Mouse (Mus musculus): ENCODE results near the gene Slc4a3.

The Slc4a3 gene

DNA sequence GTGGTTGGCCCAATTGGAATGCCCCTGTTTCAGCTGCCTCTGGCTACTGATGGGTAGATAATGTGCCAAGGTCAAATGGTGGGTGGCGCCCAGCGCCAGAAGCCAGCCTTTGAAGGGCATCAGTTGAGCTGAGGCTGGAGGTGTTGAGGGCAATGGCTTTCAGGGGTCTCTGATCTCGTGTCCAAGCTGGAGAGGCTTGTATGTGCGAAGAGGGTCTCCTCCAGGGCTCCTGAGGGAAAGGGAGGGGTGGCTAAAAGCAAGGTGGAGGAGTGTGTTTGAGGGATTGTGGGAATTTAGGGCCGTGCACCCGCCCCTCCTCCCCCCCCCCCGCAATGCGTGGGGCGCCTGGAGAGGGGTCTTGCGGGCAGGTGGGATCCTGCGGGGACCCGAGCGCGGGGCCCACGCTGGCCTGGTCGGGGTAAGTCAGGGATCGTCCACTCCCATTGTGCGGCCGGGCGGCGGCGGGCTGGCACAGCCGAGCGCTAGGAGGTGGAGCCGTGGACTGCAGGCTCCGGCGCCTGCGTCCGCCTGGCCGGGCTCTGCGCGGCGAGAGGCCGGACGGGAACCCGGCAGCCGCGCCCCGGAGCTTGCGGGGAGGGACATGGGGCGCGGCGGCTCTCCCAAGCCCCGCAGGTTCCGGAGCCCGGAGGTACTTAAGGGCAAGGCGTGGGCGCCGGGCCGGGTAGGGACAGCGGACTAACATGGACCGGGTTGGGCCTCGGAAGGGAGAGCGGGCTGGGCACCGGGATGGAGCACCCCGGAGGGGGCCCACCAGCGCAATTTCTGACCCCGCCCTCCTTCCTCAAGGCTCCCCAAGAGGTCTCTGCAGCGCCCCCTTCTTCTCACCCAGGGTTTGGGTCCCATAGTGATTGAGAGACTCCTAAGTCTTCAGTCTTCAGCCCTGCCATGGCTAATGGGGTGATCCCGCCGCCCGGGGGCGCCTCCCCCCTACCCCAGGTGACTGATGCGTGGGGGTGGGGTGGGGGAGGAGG is at the start of gene Slc4a3:
Slc4a3 (plus strand) TSS at position 302 of the 992 bp plus-strand sequence.
- DNase-seq (ENCODE audit: low spot score), result peak; percentile 78

DNA sequence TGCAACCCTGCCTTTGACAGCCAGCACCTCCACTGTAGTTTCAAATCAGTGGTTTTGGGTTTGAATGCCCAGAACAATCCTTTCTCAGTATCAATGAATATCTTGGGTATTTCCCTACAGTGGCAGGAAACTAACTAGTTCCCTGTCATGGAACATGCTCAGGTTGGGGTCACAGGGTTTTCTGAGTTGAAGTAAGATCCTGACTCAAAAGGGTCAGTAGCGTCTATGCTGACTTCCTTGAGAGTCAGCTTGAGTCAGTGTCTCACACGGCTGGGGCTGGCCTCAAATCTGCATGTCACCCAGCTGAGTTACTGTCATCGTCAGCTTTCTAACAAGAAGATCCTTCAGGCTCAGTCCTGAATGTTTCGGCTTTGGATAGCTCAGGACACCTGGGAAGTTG is 47.2 kb upstream of the Slc4a3 start:
- no peak for DNase-seq (ENCODE audit: low spot score)

DNA sequence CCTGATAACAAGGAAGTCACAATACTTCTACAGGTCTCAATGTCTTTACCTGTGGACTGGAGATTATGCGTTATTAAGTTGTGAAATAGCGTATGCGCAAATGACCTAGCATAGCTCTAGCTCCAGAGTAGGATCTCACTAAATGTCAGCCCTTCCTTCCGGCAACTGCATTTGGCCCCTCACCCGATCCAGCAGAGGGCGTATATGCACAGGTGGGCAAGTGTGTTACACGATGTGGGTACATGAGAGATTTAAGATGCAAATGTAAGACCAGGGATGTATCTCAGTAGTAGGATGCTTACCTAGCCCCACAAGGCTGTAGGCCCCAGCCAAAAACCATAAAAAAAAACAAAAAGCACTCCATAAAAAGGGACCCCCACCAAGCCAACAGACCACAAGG is 46.6 kb upstream of the Slc4a3 start:
- no peak for DNase-seq (ENCODE audit: low spot score)

DNA sequence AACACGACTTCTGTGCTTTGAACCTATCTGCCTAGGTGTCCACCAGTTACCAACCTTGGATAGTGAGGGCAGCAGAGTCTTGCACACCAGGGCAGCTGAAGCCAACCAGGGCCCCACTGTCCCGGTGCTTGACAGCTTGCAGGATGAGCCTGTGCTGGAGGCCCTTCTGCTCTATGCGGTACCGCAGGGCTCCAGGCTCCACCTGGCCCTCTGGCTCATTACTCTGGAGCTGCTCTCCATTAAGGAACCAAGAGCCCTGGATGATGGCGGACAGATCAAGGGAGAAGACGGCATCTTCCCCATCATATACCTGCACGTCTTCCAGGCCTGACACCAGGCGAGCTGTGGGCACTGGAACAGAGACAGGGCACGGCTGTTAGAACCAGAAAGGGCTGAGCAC is 44.2 kb upstream of the Slc4a3 start:
- DNase-seq (ENCODE audit: low spot score), result no peak

DNA sequence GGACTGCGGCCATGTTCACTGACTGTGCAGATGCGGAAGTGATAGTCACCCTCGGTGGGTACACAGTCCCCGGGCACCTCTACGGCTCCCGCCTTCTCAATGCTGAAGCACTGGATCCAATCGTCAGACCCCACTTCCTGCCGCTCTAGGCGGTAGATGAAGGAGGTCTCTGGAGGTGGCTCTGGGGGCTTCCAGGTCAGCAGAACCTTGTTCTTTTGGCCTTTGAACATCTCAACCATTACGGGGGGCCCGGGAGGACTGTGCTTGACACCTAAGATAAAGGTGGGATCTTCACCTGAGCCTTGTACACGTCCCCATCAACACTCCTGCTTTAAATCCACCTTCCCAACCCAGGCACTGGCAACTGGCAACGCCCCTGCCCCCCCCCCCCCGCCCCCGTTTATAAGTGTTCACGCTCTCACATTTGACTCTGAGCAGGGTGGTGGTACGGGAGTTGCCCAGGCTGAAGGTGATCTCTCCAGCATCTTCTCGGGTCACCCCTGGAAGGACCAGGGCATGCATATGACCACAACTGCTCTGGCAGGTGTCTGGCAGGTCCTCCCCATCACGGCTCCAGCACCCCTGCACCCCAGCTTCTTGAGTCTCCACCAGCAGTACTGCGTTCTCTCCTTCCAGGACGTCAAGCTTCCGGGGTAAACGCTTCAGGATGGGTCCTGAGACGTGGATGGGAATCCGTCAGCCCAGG is 43.0 kb upstream of the Slc4a3 start:
- DNase-seq (ENCODE audit: low spot score), result no peak

DNA sequence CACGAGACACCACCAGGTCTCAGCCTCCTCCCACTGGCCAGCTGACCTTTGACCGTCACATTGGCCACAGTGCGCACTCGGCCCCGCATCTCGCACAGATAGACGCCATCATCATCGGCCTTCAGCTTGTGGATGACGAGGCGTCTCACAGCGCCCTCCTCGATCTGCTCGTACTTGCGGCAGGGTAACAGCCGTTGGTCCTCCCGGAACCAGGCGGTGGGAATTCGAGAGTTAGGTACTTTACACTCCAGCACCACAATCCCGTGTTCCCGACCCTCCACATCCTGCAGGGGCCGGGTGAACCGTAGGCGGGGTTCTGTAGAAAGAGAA is 42.5 kb upstream of the Slc4a3 start:
- no peak for DNase-seq (ENCODE audit: low spot score)

DNA sequence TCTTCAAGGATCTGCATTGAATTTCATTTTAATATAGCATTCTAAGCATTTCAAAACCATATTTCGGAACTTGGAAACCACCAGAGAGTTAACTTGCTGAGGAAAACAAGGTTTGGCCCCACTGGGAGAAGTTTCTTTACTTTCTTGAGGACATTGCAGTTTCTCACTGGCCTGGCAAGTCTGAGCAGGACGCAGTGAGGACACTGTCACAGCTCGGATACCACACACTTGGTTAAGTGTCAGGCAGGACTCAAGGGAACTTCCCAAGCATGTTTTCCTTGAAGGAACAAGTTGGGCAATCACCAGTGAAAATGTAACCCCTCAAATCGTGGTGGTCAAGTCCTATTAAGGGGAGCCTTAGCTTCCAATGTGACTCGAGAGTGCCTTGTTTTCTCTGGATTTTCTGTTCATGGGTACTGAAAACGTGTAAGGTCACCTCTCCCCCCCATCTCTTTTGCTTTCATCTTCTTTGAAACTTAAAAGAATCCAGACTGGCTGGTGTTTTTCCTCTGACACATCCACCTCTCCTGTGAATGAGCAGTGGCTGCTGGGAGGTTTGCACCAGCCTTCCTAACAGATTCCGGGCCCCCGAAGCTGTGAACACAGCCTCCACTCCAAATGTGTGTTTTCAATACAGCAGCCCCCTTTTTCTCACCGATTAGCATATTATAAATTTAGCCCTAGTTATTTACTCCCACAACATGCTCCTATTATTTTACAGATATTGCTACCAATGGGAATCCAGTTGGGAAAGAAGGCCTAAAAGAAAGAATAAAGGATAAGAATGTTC is 41.6 kb upstream of the Slc4a3 start:
- DNase-seq (ENCODE audit: low spot score), result no peak

DNA sequence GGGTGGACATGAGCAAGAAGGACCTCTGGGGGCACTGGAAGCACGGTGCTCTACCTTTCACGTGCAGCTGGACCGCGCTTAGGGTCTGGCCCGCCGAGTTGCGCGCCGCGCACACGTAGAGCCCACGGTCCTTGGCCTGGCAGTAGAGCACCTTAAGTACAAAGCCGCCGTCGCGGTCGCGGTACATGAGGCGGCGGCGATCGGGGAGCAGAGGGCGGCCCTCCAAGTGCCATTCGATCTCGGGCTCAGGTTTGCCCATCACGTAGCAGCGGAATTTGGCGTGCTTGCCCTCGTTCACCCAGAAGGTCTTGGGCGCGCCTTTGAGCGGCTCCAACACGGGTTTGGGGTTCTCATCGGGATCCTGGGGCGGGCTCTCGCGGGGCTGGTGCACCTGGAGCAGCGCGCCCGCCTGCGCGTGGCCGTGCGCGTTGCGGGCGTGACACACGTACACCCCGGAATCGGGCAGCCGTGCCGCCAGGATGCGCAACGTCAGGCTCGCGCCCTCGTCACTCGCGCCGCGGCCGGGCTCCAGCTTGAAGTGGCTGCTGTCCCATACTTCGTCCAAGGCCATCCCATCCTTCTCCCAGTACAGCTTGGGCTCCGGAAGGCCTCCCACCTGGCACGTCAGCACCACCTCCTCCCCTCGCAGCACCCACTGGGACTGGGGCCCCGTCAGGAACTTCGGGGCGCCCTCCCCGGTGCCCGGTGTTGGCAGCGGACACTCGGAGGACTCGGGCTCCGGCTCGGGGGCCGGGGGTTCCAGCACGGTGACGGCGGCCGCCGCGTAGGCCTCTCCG is 40.7 kb upstream of the Slc4a3 start:
- peak; percentile 66 for DNase-seq (ENCODE audit: low spot score)

DNA sequence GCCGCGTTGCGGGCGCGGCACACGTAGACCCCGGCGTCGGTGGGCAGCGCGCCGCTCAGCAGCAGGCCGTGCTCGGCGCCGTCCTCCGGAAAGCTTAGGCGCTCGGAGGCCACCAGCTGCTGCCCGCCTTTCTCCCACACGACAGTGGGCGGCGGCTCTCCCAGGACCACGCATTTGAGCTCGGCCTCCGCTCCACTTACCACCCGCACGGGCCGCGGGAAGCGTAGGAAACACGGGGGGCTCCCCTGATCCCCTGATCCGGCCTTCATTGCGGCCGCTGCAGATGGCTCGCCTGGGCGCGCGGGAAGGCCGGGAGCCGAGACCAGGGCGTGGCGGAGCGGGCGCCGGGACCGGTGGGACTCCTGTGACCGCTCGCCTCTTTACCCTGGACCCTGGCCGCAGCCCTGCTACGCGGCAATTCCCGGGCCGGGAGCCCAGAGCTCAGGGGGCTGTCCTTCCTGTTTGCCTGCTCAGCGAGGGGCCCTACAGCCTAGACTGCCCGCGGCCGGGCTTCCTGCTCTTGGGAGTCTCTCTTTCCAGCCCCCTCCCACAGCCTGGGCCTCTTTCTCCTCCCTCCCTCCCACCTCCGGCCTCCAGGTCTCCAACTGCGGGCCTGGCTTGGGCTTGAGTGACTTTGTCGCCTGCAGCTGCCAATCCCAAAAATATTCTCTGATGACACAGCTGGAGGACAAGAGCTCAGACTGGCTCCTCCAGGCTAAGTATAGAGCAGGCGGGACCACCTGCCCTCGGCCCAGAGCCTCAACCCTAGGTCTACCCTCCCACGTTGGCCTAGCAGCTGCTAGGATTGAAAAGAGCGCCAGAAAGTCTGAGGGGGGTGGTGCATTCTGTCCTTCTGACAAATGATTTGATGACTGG is 39.9 kb upstream of the Slc4a3 start, which contains the start of gene Obsl1:
Obsl1 (minus strand) TSS at position 497 of the 876 bp plus-strand sequence.
- peak; percentile 90 for DNase-seq (ENCODE audit: low spot score)

DNA sequence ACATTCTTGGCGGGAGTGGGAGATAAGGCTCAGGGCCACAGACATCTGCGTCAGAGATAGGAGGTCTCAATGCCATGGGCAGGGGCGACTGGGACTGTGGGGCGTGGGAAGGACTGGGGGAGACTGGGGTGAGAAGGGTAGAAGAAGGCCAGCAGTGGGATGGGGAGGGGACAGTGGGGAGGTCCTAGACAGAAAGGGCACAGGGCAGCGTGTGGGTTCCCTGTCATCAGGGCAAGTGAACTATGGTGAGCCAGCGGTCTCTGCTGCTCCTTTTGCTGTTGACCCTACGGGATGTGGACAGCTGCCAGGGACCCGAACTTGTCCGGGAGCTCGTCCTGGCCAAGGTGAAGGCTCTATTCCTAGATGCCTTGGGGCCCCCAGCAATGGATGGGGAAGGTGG is 39.1 kb upstream of the Slc4a3 start, which contains the start of gene Inha:
Inha (plus strand) TSS at position 72 of the 400 bp plus-strand sequence.
- DNase-seq (ENCODE audit: low spot score), result no peak

DNA sequence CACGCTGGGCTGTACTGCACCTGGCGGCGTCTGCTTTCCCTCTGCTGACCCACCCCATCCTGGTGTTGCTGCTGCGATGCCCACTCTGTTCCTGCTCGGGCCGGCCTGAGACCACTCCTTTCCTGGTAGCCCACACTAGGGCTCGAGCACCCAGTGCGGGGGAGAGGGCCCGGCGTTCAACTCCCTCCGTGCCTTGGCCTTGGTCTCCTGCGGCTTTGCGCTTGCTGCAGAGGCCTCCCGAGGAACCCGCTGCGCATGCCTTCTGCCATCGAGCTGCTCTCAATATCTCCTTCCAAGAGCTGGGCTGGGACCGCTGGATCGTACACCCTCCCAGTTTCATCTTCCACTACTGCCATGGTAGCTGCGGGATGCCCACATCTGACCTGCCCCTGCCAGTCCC is 36.5 kb upstream of the Slc4a3 start:
- no peak for DNase-seq (ENCODE audit: low spot score)

DNA sequence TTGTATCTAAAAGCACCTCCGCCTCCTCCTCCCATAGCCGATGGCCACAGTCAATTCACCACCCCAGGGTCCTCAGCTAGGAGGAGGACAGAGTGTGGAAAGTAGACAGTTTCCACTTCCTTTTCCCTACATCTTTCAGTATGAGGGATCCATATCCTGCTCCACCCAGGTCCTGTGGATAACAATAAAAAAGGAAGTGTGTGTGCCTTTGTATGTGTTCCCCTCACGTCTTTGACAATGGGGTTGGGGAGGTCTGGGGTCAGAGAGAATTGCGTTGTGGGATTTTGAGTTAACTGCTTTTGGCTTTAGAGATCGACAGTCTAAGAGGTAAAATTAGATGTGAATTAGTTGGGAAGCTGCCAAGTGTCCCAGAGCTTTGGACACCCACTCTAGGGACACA is 35.9 kb upstream of the Slc4a3 start:
- DNase-seq (ENCODE audit: low spot score), result no peak

DNA sequence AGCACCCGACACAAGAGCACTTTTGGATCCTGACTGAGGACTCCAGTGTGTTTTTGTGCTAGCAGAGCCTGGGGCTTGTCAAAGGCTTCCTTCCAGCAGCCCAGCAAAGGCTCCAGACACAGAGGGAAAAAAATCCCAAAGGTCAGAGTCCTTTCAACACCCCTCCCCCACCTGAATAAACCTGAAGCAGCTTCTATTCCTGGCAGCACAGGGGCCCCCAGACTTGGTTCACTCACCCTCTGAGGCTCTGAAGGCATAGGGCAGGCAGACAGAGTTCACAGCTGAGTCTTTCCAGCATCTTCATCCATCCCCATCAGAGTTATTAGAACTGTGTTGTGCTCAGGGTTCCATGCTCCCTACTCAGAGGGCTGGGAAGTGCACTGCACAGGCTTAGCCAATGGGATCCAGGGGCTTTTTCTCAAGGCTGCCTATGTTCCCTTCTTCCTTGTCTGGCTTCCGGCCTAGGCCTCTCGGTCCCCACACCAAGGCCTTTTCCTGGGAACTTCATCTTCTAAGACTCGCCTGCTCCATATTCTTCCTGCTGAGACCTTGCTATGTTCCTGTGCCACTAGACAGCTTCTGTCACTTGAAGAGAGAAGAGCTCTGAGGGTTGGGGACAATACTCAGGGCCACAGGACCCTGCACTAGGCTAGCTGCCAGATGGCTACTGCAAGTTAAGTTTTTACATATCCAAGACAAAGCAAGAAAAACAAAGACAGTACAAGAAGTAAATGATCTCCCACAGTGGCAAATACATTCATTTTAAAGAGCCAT is 34.4 kb upstream of the Slc4a3 start:
- peak; percentile 64 for DNase-seq (ENCODE audit: low spot score)

DNA sequence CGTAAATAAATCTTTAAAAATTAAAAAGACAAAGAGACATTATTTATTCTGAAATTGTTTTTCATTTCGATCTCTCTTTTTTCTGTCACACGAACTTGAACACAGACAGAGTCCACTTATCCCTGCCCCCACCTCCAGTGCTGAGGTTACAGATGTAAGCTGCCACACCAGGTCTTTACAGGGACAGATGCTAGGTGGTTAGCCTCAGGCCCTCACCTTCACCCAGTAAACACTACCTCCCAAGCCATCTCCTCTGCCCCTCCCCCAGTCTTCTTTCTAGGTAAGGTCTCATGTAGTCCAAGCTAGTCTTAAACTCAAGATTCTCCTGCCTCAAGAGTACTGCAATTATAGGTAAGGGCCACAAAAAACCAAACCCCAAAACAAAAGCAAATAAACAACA is 33.5 kb upstream of the Slc4a3 start:
- no peak for DNase-seq (ENCODE audit: low spot score)

DNA sequence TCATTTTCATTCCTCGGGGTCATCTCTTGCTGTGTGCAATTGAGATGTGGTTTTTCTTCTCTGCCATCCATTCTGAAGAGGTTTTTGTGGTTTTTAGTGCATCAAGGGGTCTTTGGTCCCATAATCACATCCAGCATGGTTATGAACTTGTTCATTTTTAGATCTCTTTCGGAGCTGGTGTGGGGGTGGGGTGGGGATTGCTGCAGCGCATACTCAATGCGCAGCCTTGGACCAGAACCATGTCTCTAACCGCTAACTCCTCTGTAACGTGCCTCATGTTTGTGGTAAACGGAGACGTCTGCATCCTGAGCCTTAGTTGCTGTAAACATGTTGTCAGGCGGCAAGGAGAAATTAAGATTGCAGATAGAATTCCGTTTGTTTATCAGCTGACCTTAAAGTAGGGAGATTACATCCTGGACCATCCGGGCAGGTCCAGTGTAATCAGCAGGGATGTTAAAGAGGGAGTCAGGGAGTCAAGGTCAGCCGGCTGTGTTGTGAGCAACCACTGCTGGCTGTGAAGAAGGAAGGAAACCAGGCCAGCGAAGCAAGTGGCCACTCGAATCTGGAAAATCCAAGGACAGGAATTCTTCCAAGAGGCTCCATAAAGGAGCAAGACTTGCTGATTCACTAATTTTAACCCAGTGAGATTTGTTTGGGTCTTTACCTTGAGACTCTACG is 29.2 kb upstream of the Slc4a3 start:
- DNase-seq (ENCODE audit: low spot score), result no peak

DNA sequence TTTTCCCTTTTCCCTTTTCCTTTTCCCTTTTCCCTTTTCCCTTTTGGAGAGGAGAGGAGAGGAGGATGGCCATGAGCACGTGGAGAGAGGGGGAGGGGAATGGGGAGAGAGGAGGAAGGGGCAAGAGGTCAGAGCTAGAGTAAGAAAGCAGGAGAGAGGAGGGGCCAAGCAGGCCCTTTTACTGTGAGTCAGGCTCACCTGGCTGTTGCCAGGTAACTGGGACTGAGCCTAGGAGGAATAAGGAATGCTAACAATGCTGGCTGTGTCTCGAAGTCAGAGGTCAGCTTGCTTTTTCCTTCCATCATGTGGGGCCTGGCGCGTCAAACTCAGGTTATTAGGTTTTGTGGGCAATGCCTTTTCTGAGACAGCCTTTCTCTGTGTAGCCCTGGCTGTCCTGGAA is 28.1 kb upstream of the Slc4a3 start:
- peak; percentile 42 for DNase-seq (ENCODE audit: low spot score)

DNA sequence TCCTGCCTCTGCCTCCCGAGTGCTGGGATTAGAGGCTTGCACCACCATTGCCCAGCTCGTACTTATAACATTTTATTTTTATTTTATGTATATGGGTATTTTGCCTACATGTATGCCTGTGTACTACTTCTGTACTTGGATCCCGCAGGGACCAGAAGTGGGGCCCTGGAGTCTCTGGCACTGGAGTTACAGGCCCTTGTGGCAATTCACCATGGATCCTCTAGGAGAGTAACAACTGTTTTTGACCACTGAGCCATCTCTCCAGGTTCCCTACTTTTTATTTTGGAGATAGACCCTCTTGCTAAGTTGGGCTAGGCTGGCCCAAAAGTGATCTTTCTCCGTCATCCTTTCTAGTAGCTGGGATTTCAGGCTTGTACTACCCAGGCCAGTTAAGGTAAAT is 27.6 kb upstream of the Slc4a3 start:
- DNase-seq (ENCODE audit: low spot score), result no peak

DNA sequence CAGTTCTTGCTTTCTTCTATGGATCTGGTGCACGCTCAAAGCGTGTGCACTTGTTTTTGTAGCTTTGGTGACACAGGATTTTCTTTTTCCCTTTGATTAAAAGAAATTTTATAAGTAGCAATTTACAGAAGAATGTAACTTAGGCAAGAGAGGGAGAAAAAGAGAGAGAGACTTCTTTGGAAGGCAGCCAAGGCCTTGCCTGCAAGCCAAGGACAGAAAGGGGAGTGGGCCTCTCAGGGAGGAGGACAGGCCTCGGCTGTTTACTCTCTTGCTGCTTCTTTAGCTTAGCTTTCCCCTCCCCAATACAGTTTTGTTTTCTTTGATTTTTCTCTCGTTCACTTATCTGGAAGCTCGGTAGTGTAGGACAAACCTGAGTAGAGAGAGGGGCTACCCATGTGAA is 26.5 kb upstream of the Slc4a3 start:
- no peak for DNase-seq (ENCODE audit: low spot score)

All from embryo, embryonic 10.5 days (tissue).